Mouse (Mus musculus) gonadal fat pad, adult 2 months (tissue): ENCODE data around the gene Tecpr1. TPM values are rescaled to one million over a fixed set of nuclear protein-coding genes. Genes with fewer than 3 reads are reported as not detected.

Experiments used
- DNase-seq: peaks from one replicate; pipeline ENCODE4 v3.0.0-alpha.2; 2012; ENCODE audit warnings: low read depth
- polyA plus RNA-seq: library from polyadenylated mRNA; depleted of rRNA; stranded (reverse); fragments of >200 nt; gene quantifications from 2 replicates; pipeline ENCODE4 v1.2.3, GENCODE M21; 2012

Gene Tecpr1
- polyA plus RNA-seq, 1 experiment = 43.7 TPM

DNA sequence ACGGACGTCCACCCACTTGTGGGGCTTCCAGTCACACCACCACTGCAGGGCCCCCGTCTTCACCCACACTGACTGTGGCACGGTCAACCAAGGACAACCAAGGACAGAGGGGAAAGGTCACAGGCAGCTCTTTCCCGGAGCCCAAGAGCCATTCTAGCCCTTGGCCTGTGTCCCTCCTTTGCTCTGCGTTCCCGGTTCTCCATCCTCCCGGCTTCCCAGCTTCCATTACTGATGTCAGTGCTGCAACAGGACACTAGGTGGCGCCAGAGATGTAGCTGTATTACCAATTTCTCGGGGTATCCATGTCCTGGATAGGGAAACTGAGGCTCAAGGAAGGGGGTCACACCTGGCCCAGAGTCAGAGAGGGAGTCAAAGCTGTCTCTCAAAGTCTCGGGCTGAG lies 15.9 kb downstream of the Tecpr1 start:
- DNase-seq = no peak

DNA sequence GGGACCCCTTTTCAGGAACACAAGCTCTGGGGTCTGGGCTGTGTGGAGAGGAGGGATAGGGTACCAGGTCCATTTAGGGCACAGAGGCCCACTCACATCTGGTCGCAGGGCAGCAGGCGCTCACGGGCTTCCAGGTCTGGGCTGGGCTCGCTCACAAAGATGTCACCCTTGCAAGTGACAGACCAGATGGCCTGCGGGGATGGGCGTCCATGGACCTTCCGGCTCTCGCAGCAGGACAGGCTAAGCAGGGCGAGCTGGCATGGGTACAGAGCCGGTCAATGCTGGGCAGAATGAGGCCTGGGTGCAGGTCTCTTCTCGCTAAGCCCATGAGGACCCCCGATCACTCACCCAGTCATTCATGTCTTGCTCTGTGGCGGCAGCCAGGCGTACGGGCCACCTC lies 17.3 kb downstream of the Tecpr1 start:
- DNase-seq = no peak

- DNase-seq = no peak
These were observed 18.5 kb downstream of the Tecpr1 start for GRCm38 (mm10) chr5:144204911-144205310.

GRCm38 (mm10) chr5:144204303-144204702 lies 19.1 kb downstream of the Tecpr1 start:
- no peak for DNase-seq

- DNase-seq = no peak
These were observed 19.9 kb downstream of the Tecpr1 start for GRCm38 (mm10) chr5:144203398-144203959.

- no peak for DNase-seq
These were observed 21.0 kb downstream of the Tecpr1 start for GRCm38 (mm10) chr5:144202430-144202829.

DNA sequence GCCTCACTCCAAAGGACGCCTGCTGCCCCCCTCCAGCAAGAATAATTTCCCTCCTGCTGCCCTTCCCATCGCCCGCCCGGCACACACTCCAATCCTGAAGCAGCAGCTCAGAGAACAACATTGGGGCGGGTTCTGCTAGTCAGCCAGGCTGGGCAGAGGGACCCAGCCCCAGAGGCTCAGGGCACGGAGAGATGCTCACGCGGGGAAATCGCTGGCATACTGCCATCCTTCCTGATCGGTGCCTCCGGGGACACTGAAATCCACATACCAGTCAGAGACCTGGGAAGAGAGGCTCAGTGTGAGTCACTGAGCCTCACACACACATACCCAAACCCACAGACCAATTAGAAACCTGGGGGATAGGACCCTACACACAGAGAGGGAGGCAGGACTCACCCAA lies 22.8 kb downstream of the Tecpr1 start:
- no peak for DNase-seq

DNA sequence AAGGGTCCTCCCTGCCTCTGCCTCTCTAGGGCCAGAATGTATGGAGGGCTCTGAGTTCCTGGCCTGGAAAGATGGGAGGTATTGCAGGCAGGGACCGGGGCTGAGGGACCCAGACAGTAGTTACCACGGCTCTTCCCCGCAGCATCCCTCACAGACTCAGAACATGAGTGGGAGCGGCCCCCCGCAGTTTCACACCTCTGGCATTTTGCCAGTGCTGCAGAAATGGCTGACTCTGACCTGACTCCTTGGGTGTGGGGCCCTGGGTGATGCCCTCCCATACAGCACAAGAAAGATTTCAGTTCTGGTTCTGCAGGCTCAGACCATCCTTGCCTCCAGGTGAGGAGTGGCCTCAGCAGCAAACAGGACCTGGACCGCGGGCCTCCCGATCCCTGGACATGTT lies 27.8 kb downstream of the Tecpr1 start:
- DNase-seq = no peak

GRCm38 (mm10) chr5:144194416-144194815 lies 29.0 kb downstream of the Tecpr1 start:
- no peak for DNase-seq

DNA sequence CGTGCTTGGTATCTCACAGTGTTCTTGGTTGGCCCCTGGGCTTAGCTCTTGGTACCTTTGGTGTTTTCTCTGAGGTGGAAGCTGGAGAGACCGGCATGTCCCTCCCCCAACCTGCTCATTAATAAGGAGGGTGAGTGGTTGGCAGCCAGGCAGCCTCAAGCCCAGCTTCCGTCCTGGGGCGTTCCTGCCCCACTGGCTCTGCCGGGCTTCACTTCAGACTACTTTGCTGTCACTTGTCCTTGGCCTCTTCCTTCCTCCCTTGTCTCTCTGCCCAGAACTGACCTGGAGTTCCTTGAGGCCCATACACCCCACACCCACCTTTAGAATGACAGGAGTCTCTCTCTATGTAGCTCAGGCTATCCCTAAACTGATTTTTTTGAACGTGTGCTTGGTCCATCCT lies 30.7 kb downstream of the Tecpr1 start:
- no peak for DNase-seq

DNA sequence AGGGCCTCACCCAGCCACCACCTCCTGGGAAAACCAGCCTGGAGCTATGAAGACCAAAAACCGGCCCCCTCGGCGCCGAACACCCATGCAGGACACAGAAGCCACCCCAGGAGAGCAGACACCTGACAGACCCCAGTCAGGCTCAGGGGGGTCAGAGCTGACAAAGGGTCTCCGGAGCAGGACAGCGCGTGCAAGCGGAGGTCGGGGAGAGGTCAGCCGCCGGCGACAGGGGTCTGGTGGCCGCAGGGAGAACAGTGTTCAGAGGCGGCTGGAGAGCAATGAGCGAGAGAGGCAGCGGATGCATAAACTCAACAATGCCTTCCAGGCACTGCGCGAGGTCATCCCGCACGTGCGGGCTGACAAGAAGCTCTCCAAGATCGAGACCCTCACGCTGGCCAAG lies 32.4 kb downstream of the Tecpr1 start:
- no peak for DNase-seq

DNA sequence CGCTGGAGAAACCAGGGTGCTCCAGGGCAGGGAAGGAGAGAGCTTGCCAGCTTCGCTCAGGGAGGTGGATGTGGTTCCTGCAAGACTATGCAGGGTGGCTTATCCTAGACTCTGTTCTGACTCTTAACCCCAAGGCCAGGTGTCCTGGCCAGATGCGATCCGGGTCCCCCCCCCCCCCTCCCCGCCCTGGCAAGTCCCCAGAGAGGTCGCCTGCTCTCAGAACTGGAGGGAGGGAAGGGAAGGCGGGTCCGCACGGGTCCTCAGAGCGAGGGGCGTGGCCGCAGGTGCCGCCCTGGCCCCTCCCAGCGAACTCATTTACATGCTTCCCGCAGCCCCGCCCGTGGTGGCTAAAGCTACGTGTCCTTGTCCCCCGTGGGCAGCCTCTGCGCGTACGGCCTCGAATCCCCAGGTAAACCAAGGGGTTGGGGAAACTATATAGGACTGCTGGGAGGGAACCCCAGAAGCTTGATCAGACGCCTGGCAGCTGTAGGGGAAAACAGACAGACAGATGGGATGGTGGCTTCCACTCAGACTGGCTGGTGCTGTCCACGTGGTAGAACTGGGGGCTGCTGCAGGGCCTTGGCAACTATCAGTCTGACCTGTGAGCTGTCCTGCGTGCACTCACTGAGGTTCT lies 33.3 kb downstream of the Tecpr1 start, which contains the start of gene Bhlha15:
Gene Bhlha15 (plus strand): TSS at position 337 of the 634 bp plus-strand sequence.
- no peak for DNase-seq

DNA sequence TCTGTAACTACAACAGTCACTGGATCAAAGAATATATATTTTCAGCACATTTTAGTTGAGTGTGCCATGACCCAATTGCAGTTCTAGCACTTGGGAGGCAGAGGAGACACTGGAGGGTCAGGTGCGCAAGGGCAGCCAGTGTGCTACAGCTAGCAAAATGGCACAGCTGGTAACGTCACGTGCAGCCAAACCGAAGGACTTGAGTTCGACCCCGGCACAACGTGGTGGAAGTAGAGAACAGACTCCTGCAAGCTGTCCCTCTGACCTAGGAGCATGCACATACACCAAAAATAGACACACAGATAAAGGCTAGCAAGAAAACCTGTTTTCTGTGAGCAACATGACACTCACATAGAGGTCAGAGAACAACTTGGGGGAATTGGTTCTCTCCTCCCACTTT lies 34.1 kb downstream of the Tecpr1 start:
- no peak for DNase-seq

DNA sequence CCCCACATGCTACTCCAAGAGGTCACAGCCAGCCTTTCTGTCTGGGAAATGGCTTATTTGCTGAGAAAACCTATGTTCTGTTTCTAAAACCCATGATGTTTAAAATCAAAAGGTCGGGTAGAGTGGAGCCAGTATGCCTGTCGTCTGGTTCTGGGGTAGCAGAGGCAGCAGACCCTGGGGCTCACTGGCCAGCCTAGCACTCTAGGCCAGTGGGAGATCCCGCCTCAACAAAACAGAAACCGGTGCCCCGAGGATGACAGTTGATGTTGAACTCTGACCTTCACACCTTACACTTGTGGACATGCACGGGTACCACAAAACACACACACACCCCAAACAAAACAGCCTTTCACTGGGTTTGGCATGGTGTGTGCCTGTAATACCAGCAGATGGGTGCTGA lies 35.0 kb downstream of the Tecpr1 start:
- DNase-seq = no peak

DNA sequence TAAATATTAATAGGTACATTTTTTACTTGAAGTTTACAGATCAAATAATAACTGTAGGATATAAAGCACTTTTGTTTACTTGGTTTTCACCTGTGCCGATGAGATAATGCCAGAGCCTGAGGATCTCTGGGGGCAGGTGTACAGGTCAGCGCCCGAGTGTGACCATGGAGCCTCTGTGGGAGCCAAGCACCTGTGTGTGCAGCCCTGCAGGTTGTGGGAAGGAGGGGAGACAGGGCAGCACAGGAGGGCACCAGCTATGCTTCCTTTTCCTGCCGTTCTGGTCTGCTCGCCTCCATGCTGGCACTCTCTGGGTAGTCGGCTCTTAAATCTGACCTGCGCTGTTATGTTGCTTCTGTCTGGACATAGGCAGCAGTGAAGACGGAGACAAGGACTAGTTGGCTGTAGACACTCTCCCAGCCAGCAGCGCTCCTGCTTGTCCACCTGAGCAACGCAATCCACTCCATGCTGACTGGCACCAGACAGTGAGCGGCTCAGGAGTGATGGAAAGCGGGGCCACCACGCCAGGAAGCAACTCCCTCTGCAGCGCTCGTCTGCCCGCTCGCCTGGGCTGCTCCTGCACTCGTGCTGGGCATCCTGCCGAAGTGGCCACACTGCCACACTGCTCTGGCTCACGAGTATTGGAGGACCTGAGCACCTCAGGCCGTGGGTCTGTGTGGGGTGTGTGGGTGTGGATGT lies 38.9 kb downstream of the Tecpr1 start:
- no peak for DNase-seq

DNA sequence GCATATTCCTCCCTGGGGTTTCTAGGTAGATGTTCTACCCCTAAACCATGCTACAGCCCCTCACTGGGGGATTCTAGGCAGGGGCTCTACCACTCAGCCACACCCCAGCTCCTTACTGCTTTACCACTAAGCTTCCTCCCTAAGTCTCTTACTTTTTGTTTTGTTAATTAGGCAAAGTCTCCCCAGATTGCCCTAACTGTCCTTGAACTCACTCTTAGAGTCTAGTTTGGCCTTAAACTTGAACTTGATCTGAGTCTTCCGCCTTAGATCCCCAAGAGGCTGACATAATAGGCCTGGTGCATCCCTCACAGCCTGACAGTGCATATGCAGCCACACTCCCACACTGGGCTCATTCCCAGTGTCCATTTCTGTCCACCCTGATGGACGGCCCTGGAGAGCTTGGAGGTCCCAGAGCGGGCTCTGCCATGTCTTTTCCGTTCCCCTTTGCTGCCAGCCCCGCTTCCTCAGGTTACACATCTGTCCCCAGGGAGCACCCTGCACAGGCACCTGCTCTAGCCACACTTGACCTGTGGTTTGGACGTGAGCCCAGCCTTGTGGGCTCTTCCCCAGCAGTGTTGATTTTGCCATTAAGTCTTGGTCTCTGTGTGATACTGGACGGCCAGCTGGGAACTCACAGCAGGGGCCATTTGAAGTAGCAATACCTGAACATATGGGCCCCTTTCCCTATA lies 39.6 kb downstream of the Tecpr1 start:
- DNase-seq = no peak

- no peak for DNase-seq
These were observed 40.2 kb downstream of the Tecpr1 start for GRCm38 (mm10) chr5:144183248-144183559.

DNA sequence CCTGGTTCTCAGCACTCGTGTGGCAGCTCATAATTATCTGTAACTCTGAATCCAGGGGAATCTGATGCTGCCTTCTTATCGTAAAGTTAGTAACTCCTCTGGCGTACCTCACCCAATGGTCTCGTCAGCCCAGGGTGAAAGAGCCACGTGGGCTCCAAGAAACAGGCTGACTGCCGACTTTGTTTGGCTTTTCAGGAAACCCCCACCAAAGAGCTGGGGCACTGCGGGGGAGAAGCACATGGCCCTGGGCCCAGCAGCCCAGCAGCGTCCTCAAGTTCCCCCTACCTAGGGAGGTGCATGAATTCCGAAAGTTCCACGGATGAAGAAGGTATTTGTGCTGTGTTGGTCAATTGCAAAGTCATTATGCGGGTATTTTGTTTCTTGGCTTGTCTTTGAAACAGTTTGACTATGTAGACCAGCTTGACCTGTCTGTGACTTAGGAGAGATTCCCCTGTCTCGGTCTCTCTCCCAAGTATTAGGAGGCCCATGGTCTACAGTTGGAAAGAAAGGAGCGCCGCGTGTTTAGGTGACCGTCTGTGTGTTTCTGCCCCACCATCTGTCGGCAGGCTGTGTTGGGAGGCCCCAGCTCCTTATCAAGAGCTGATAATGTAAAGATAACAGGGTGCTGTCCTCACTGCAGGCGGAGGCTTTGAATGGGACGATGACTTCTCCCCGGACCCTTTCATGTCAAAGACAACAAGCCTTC lies 40.7 kb downstream of the Tecpr1 start:
- no peak for DNase-seq

DNA sequence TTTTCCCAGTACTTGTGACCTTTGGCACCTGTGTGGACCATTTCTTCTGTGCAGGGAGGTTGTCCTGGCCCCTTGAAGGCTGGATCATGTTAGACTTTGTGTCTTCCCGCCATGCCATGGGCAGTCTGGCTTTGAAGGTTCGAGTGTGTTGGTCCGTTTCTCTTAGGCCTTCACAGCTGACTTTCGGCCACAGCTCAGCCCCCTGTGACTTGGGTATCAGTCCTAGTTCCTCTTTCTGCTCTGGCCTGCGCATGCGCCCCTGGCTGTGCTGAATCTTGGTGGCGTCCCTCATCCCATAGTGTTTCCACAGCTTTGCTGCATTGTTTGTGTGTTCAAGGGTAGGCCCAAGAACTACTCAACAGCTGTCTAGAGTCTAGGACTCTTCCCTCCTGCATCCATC lies 42.2 kb downstream of the Tecpr1 start:
- no peak for DNase-seq

GRCm38 (mm10) chr5:144178216-144178615 lies 45.2 kb downstream of the Tecpr1 start:
- no peak for DNase-seq

- no peak for DNase-seq
These were observed 49.8 kb downstream of the Tecpr1 start for GRCm38 (mm10) chr5:144173648-144174047.

GRCm38 (mm10) chr5:144169275-144169975 lies 54.0 kb downstream of the Tecpr1 start:
- no peak for DNase-seq
